Mouse (Mus musculus): ENCODE data around the gene Oasl1. TPM values are rescaled to one million over a fixed set of nuclear protein-coding genes. Genes with fewer than 3 reads are reported as not detected.

The Oasl1 gene
- polyA plus RNA-seq, 1 experiment: 4.5 TPM

DNA sequence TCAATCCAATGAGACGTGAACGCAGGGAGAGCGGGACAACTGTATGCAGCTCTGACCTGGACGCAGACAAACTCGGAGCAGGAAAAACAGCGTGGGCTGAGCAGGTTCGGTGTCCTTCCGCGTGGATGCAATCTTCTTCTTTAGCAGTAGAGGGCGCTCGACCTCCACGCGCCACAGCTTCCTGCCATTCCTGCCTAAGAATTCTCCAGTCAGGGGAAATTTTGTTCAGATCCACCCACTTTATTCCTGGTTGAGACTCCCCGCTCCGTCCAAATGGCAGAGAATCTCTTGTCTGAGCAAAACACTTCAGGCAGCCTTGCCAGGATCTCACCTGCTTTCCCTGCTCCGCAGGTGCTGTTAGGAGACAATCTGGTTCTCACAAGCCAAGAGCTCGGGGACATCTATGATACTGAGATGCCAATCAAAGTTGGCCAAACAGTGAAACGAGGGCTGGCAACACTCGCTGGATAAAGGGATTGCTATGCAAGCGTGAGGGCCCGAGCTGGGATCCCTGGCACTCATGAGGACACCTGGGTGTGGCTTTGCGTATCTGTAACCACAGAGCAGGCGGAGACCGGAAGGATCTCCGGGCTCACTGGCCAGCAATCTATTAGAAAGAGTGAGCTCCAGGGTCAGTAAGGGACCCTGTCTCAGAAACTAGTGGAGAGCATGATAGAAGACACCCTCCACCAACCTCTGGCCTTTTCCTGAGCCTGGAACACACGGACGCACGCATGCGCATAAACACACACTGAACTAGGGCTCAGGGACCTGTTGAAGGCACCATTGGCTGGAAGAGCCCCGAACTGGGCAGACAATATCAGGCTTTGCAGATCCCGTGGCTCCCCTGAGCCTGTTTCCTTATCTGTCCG, 56.4 kb downstream of the Oasl1 start:
- no peak for TF ChIP-seq GATA1 (IDR thresholded peaks at IDR 0.05; ENCODE audit: low read length)

DNA sequence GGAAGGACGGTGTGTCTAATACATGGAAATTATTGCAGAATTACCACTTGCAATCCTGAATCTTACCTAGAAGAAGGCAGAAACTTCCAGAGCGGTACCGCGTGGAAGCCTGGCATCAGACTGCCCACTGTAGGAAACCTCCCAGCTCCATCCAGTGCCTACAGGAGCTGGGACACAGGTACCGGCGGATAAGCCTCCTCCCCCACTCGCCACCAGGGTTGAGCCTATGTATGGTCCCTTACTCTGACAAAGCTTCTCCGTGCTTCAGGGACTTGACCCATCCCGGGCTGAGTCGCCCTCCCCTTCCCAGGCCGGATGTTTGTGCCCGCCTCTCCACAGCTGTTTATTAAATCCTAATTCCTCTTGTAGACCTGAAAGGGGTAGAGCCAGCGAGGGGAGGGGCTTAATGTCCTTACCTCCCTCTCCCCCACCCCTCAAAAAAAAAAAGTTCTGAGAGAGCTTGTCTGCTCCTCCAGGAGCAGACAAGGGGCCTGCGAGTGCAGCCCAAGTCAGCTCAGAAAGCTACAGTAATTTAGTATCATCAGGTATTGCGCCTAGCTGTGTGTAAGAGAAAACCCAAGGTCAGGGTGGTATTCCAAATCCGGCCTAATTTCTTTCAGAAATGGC, 57.2 kb downstream of the Oasl1 start:
- no peak for TF ChIP-seq GATA1 (IDR thresholded peaks at IDR 0.05; ENCODE audit: low read length)

DNA sequence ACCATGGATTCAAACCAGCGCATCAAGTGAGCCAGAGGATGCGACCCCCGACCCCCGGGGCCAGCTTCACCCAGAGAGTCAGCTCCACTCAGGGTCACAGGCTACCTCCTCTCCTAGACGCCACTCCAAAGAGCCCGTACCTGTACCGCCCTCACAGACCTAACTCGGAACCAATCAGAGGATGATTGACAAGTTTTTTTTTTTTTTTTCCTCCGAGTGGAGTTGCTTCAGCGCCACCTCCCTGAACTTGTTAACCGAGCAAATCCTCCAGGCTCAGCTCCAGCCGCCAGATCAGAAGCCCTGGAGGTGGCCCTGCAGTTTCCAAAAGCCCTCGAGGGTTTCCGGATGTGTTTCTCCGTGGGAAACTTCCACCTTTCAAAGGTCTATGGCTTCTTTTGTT, 59.0 kb downstream of the Oasl1 start:
- TF ChIP-seq GATA1 (IDR thresholded peaks at IDR 0.05; ENCODE audit: low read length): no peak

DNA sequence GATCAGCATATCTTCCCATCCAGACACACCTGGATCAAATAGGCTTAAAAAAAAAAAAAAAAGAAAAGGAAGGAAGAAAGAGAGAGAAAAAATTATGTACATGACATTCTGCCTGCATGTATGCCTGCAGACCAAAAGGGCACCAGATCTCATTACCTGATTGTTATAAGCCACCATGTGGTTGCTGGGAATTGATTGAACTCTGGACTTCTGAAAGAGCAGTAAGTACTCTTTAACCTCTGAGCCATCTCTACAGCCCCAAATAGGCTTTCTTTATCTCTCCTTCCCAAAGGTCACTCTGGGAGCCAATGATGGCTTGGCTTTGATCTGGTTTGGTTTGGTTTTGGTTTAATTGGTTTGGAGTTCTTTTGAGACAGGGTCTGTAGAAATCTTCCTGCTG, 62.0 kb downstream of the Oasl1 start:
- no peak for TF ChIP-seq GATA1 (IDR thresholded peaks at IDR 0.05; ENCODE audit: low read length)

Other genes starting within 250 kb of the Oasl1 start
- gene Gltp, start 232.3 kb upstream of the Oasl1 start, polyA plus RNA-seq (2012): 31.9 and 45.1 TPM in 2 replicates
- gene Tchp, start 215.5 kb upstream of the Oasl1 start, polyA plus RNA-seq (2012): 20.7 and 30.9 TPM in 2 replicates
- 367 and 441 TPM in 2 replicates for gene Ankrd13a, start 148.6 kb upstream of the Oasl1 start, polyA plus RNA-seq (2012)
- gene Git2, start 147.7 kb upstream of the Oasl1 start, polyA plus RNA-seq (2012): 134 and 155 TPM in 2 replicates
- 0.05 TPM in 1 of 2 replicates, not detected in the other for gene 1500011B03Rik, start 99.8 kb upstream of the Oasl1 start, polyA plus RNA-seq (2012)
- not detected in 2 replicates for gene 4930519G04Rik, start 69.6 kb upstream of the Oasl1 start, polyA plus RNA-seq (2012)
- not detected in 2 replicates for gene Gm9936, start 64.6 kb upstream of the Oasl1 start, polyA plus RNA-seq (2012)
- gene Oasl2, start 26.3 kb upstream of the Oasl1 start, polyA plus RNA-seq (2012): not detected in 2 replicates
- 42.9 and 56.7 TPM in 2 replicates for gene 2210016L21Rik, start 18.9 kb downstream of the Oasl1 start, polyA plus RNA-seq (2012)
- gene Hnf1a, start 47.9 kb downstream of the Oasl1 start, polyA plus RNA-seq (2012): 0.05 and 0.13 TPM in 2 replicates
- gene Sppl3, start 87.9 kb downstream of the Oasl1 start, polyA plus RNA-seq (2012): 27.2 and 31.9 TPM in 2 replicates
- not detected in 2 replicates for gene Gm10401, start 175.1 kb downstream of the Oasl1 start, polyA plus RNA-seq (2012)
- 67.5 and 69.2 TPM in 2 replicates for gene Acads, start 196.1 kb downstream of the Oasl1 start, polyA plus RNA-seq (2012)
- gene Unc119b, start 211.7 kb downstream of the Oasl1 start, polyA plus RNA-seq (2012): 37.8 and 47.6 TPM in 2 replicates
- gene Mlec, start 234.9 kb downstream of the Oasl1 start, polyA plus RNA-seq (2012): 61.4 and 64.0 TPM in 2 replicates